Mouse (Mus musculus) left cerebral cortex, postnatal 25 days (tissue): ENCODE measurements around the gene Ipo11. TPM values are rescaled to one million over a fixed set of nuclear protein-coding genes. Genes with fewer than 3 reads are reported as not detected.

Experiments used
- DNase-seq, 2 experiments: peaks; one replicate each; pipeline ENCODE4 v3.0.0; 2022; ENCODE audit warnings: low spot score in 2 of 2, mixed read lengths in 1 of 2
- intact Hi-C: fragments of 180-260 bp; cut with DNase I; formaldehyde crosslinking; loops from one replicate; pipeline ENCODE4 v1.15.1; 2025
- total RNA-seq, 2 experiments: library from RNA; stranded (reverse); gene quantifications; 2 replicates each; pipeline ENCODE4 v1.2.3; 2021

Ipo11 gene
- total RNA-seq, 2 experiments from 2014 or later, result 56.9 to 58.8 TPM

DNA sequence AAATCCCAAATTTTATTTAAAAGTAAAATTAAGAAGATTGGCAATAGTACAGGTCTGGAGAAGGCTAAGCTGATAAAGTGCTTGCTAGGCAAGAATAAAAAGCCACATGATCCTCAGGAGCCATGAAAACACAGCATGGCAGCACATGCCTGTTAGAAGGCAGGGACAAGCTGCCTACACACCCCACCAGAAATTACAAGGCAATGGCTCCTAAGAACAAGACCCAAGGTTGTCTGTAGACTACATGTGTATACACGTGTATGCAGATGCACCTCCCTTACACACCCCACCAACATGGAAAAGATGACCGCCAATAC lies 112.9 kb downstream of the Ipo11 start:
- intact Hi-C loops, result no loop called here
- no peak for DNase-seq

DNA sequence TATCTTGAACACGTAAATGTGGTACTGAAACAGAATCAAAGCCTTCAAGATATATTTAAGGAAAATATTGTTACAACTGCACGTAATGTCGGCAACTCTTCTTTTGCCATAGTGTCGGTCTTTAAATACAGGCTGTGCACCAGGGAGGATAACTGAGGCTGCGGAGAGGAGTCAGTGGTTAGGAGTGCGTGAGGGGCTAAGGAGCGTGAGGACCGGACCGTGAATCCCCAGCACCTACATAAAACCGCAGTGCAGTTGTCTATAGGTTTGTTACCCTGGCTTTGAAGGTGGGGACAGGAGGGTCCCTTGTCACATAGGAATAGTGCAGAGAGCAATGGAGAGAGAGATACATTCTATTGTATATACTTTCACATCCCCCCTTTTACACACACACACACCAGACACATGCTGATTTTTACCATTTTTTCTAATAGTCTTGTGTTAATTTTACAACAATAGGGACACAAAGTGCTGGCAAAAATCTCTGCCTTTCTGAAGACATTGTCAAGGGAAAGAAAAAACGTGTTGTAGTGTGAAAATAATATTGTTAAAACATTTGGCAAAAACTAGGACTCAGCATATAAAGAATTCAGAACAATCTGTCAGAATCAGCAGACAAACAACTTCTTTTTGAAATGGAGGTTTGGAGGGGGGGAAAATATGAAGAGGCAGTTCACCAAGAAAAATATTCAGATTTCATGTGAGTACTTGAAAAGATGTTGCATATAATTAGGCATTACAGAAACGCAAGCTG lies 113.5 kb downstream of the Ipo11 start:
- intact Hi-C loops, result no loop called here
- DNase-seq, result no peak

DNA sequence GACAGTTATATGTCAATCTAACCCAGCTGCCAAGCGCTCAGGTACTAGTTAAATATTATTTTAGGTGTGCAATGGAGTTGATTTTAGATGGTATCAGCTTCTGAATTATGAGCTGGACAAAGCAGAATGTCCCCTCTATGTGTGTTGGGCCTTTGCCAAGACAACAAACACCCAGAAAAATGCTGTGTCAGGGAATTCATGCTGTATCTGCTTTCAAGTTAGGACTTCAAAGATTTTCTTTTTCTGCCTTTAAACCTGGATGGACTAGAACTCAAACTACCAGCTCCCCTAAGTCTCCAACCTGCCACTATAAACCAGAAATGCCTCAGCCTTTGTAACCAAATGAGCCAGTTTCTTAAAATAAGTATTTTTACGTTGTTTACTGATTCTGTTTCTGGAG lies 116.6 kb downstream of the Ipo11 start:
- DNase-seq, result no peak
- intact Hi-C loops, result no loop called here

DNA sequence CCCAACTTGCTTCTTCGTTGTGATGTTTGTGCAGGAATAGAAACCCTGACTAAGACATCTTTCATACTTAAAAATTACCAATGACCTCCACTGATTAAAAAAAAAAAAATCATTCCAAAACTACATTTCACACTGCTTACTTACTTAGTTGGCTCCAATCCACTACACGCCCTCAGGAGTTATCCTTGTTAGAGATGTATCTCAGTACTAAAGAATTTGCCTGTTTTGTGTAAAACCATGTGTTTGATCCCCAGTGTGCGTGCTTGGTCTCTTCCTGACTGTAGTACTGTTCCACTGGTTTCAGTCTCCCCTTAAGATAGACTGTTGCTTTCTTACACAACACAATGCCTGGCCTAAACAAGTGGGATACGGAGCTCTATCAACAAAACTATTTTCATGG lies 117.0 kb downstream of the Ipo11 start:
- DNase-seq, result no peak

DNA sequence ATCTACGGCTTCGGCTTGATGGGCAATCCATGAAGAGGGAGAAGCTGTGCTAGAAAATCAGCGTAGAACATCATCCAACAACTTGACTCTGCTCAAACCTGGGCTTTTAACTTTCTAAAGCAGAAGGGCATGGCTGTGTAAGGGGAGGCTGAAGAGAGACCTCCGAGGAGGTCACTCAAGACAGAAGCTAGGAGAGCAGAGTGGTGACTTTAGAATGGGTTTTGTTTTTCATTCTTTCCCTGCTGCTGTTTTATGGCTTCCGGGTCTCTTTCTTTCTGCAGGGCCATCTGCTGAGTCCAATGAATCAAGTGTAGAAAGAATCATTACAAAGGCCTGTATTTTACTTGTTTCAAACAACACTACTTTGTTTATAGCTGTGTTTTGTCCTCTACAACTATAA lies 119.7 kb downstream of the Ipo11 start:
- intact Hi-C loops, result no loop called here
- no peak for DNase-seq

More for the DNA sequence above, 117.0 kb downstream of the Ipo11 start:
- intact Hi-C loops, result no loop called here

DNA sequence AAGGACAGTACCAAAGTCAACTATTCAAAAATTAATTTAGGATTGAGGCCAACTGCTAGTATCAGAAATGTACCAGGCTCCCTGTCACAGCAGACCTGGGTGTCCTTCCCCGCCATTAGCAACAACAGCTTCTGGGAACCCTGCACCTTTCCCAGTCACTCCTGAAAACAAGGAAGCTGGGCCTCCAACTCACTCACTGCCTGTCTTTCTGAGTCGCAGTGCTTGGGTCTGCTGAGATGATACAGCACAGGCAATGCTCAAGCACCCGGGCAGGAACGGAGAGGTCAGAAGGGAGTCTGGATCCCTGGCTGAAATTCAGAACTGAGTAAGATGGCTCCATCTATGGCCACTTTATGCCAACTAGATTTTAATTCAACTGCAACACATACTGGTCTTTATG lies 123.2 kb downstream of the Ipo11 start:
- intact Hi-C loops, result no loop called here
- no peak for DNase-seq

DNA sequence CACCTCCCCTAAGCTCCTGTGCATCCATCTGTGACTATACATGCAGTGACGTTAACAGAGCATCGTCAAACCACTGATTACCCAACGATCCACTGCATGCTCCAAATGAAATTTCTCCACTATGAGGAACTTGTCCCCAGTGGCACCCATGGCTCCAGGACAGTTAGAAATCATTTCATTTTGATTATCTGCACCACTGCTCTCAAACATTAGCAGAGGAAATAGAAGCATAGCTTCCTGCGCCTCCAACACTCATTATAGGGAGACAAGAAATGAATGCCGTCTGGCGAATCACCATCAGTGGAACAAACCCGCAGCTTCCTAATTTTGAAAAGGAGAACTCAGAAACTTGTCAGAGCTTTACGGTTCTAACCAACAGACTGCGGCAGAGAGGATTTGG lies 123.7 kb downstream of the Ipo11 start:
- DNase-seq, result no peak
- intact Hi-C loops, result no loop called here

DNA sequence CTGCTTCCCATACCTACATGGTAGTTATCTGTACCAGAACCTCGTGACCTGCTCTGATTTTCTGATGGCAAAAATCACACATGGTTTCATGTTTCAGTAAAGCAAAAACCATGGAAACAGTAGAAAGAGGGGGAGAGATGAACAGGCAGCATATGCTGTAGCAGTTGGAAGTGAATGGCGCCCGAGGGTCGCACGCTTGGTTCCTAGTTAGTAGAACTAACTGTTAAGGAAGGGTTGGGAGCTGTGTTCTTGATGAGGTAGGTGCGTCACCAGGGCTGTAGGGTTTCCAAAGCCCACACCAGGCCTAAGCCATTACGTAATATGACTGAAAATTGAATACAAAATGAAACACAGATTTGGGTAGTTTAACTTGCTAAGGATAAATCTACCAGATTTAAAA lies 126.6 kb downstream of the Ipo11 start:
- DNase-seq, result no peak

DNA sequence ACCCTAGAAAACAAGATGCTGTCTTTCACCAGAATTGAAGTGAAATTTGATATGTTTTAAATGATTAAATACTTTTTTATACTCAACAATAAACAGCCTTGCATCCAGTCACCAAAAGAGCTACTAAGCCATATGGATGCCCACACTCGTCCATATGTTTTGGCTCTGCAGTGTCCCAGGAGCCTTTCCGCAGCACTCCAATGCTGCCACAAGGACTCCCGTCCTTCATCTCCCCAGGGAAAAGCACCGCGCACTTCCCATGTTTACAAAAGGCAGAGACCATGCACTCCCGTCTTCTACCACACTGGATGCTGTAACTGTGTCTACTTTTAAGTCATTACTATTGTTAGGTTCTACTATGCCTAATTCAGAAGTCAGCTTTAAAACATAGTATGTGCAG lies 127.9 kb downstream of the Ipo11 start:
- intact Hi-C loops, result no loop called here
- peak in 1 of 2 experiments; percentile 32 for DNase-seq

More for the DNA sequence above, 126.6 kb downstream of the Ipo11 start:
- intact Hi-C loops, result no loop called here

DNA sequence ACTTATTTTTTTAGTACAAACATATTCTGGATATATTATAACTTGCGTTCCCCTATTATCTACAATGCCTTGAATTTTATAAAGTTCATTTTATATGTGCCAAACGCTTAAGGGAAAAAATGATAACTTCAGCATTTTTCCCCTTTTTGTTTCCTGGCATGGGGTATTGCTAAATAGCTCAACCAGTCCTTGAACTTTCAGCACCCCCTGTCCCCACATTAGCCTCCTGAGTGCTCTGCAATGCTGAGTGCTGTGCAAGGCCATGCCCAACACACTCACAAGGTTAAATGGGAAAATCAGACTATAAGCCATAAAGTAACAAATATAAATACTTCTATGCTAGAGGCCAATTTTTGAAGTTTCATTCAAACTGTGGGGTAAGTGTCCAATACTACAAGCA lies 128.4 kb downstream of the Ipo11 start:
- DNase-seq, result no peak
- intact Hi-C loops, result no loop called here

DNA sequence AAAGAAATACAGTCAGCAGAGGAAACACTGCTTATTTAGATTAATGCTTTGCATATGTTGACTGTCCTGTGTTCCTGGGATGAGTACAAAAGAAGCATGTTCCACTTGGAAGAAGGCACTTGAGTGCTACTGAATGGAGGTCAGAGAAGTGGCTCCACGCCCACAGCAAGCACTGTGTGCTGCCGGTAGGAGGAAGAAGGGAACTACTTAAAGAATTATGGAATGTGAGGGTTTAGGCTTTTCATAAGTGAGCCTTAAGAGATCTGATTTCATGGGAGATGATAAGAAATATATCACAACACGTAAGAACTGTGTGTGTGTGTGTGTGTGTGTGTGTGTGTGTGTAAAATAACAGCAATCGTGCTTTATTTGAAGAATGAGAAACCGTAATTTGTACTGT lies 129.5 kb downstream of the Ipo11 start:
- intact Hi-C loops, result no loop called here
- DNase-seq, result no peak

DNA sequence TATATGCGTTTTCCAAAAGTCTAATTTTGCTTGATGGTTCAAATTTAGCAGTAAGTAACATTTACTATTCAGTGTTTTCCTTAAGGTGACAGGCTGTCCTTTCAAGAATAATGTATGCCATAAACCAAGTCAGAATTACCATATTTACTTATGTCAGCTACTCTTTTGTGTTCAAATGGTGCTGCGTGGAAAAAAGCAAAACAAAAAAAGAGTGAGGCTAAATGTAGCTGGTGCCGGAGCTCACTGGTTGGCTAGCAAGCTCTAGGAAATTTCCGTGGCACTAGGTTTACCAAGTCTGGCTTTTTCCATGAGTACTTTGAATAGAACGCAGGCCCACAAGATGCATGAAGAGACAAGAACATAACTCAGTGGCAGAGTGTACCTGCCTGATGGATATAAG lies 131.6 kb downstream of the Ipo11 start:
- intact Hi-C loops, result no loop called here
- peak in 1 of 2 experiments; percentile 53 for DNase-seq

DNA sequence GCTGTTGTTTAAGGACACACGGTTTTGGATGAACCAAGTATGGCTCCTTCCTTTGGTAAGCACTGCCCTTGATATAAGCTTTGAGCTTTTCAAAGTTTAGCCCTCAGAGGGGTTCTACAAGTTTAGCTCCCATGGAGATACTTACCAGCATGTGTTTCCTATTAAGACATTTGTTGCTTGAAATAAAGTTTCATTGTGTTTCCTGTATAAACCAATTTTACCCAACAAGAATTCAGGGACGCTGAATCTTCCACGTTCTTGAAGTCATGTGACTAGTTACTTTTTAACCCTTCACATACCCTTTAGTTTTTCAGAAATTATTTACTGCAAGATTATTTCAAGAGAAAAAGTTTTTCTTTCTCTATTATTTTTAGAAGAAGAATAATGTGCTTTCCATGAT lies 138.7 kb downstream of the Ipo11 start:
- no peak for DNase-seq
- intact Hi-C loops, result no loop called here

DNA sequence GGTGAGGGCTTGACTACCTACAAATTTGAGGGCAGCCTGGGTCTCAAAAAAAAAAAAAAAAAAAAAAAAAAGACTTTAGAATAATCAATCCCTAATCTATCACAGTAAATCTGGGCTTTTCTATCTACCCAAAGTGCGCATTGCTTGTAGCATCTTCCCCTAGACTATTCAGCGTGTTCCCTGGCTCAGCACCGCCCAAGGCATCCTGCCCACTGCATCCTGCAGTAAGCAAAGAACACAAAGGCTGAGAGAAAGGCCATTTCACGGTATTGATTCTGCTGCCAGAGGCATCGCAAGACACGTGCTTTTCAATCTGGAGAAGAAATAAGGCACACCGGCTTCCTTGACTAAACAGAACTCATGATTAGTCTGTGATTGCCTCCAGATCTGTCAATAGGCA lies 147.9 kb downstream of the Ipo11 start:
- DNase-seq, result no peak
- intact Hi-C loops, result no loop called here

DNA sequence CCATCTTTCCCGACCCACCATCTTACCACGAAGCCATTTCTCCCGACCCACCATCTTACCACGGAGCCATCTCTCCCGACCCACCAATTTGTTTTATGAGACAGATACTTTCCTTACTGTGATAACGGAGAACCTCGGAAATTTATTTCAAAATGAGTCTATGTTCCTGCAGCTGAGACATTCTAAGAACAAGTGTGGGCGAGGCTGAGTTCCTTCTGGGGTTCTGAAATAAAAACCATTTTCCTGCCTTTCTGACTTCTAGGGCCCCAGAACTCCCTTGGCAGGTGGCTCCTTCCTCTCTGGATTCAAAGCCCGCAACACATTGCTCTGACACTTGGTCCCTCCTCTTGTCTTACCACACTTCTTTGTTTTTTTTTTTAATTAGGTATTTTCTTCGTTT lies 168.0 kb downstream of the Ipo11 start:
- intact Hi-C loops, result no loop called here
- DNase-seq, result peak in 1 of 2 experiments; percentile 52

DNA sequence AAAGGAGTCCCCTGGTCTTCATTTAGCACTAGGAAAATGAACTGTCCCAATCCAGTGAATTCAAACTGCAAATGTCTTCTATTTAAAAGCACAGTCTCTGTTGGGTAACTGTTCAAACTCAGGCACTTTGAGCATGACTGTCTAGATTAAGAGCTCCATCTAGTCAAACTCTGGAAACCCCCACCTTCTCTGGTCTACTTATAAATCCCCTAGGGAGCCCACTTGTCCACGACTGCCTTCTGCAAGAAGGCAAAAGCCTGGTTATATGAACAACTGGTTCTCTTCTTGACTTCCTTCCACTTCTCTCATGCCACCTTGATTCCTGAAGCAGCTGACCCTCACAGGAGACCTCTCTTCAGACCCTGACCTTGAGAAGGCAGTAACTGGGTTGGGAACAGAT lies 174.1 kb downstream of the Ipo11 start:
- intact Hi-C loops, result no loop called here
- DNase-seq, result no peak

DNA sequence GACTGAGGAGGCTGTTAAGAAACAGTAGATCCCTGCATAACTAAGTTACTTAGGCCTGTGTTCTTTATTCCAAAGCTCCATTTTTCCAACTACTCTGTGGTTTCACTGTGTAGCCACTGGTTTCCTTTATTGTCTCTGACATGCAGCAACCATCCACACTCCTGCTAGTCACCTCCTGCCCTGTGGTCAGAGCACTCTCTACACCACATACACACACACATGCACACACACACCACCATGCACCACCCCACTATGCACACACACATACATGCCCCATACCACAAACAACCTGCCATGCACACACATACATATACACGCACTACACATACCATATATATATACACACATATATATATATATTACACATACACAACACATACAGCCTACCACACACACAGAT lies 175.1 kb downstream of the Ipo11 start:
- no peak for DNase-seq
- intact Hi-C loops, result no loop called here

DNA sequence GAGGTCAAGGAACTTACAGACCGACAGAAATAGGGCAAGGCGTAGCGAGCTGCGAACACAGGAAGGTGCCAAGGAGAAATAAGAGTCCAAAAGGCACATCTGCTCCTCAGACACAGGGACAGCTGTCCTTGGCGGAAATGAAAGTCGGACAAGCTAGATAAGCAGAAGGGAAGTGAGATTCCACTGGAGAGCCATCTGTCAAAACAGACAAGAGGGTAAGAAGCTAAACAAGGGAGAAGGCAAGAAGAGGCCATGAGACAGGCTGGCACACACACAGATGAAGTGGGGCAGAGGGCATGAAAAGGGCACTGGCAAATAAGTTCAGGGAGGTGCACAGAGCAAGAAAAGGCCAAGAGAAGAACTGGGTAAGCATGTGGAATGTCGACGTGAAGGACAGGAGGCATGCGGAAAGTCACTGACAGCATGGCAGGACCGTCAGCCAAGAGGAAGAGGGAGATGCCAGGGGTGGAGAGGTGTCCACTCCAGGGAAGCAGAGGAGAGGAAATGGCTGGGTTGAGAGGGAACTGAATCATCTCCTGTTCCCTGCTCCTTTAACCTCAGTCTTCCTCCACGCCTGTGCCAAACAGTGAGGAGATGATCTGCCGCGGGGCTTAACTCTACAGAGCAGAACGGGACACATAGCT lies 176.4 kb downstream of the Ipo11 start:
- peak; percentile 9 to 20 for DNase-seq

DNA sequence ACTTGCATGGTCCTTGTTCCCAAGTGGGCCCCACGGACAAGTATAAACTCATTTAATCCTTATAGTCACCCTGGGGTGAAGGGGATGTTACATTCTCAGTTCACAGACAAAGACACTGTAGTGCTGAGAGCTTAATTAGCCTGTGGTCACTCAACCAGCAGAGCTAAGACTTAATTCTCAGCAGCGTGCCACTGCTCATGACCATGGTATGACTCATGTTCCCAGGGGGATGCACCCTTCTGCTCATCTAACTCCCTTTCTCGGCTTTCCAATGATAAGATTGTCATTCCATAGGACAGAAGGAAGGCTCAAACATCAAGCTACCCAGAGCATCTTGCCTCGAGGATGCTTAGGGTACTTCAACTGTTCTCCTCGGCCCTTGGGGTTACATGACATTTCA lies 180.9 kb downstream of the Ipo11 start:
- DNase-seq, result no peak
- intact Hi-C loops, result no loop called here

More for the DNA sequence above, 176.4 kb downstream of the Ipo11 start:
- intact Hi-C loops, result no loop called here

DNA sequence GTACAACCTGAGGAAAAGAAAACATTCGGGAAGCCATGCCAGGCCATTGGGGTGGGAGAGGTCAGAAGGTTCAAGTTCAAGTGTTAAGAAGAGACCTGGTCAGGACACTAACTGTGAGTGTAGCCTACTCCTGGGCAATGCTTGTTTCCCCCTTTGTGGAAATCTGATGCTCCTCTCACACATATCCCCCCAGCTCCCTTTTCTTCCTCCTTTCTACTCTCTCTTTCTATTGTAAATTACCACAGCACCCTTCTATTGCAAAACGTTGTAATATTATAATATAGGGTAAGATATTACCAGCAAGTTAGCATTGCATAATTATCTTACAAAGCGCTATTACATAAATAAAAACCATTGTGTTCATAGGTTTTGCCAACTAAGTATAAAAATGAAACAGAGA lies 182.5 kb downstream of the Ipo11 start:
- no peak for DNase-seq
- intact Hi-C loops, result no loop called here

DNA sequence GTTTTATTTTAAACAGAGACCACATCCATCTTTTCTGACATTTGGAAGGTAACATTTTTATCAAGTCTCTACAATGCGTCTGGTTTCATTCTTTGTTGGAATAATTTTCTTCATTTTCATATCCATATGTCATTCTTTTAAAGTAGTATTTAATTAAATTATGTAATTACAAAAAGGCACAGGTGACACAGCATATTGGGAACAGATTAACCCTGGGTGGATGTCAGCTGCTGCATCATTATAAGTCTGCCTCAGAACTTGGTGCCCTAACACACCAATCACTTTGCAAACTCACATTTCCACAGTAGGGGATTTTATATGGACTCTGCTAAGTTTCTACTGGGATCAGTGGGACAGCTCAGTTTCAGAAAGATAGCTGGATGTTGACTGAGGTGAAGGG lies 184.8 kb downstream of the Ipo11 start:
- no peak for DNase-seq
- intact Hi-C loops, result no loop called here

DNA sequence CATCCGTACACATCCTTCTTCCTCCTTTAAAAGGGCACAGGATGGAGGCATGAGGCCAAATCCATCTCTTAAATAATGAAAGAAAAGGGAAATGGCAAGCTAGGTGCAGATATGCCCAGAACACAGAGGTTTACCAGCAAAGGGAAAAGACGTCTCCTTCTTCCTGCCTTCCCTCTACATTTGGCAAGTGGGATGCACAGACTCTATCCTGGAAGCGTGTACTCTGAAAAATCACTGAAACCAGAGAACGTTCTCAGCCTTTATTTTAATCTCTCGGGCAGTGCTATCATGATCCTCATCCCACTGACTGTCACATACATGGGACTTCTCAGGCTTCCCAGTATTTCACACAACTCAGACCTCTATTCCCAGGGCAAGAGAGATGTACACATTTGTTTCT lies 189.9 kb downstream of the Ipo11 start:
- intact Hi-C loops, result no loop called here
- peak in 1 of 2 experiments; percentile 31 for DNase-seq
